Mouse (Mus musculus) liver, embryonic 14.5 days (tissue): ENCODE measurements around the gene Elmo1. TPM values are rescaled to one million over a fixed set of nuclear protein-coding genes. Genes with fewer than 3 reads are reported as not detected.

Experiments used
- ATAC-seq: fragments of 200-750 bp; cut with Nextera tagmentation; 2 replicates; pipeline ENCODE4 v1.8.0; 2017; ENCODE audit warnings: moderate number of reproducible peaks, mild to moderate bottlenecking, moderate library complexity; ENCODE audit not compliant: insufficient read depth
- DNase-seq, 3 experiments: peaks; one replicate each; pipeline ENCODE4 v3.0.0-alpha.2; 2012 to 2013; ENCODE audit warnings: low read depth in 3 of 3, low spot score in 3 of 3
- H3K27ac ChIP-seq: fragments of 300-500 bp; sonication (generic); 2 replicates; pipeline ENCODE4 v1.5.1; 2014; ENCODE audit warnings: moderate library complexity, mild to moderate bottlenecking, control low read depth, inconsistent platforms
- H3K27me3 ChIP-seq: fragments of 300-500 bp; sonication (generic); 2 replicates; pipeline ENCODE4 v1.6.1; 2014; ENCODE audit warnings: mild to moderate bottlenecking, low read length, moderate library complexity; ENCODE audit not compliant: control insufficient read depth, insufficient read depth
- H3K36me3 ChIP-seq: fragments of 300-500 bp; sonication (generic); replicated peaks from 2 replicates; pipeline ENCODE4 v1.6.1; 2014; ENCODE audit warnings: low read depth; ENCODE audit not compliant: control insufficient read depth, insufficient read depth
- H3K4me1 ChIP-seq, 2 experiments: fragments of 200-500 bp in 1 of 2; fragments of 300-500 bp in 1 of 2; sonication (generic) in 1 of 2; replicated peaks; 2 replicates each; pipeline ENCODE4 v1.6.1; 2012 to 2014; ENCODE audit warnings: antibody characterized with exemption in 1 of 2, inconsistent platforms in 1 of 2, low read length in 1 of 2; ENCODE audit not compliant: control insufficient read depth in 2 of 2, insufficient read depth in 2 of 2
- H3K4me2 ChIP-seq: fragments of 300-500 bp; sonication (generic); 2 replicates; pipeline ENCODE4 v1.6.1; 2014; ENCODE audit warnings: low read depth, mild to moderate bottlenecking, control low read depth, moderate library complexity
- H3K4me3 ChIP-seq, 2 experiments: fragments of 200-500 bp in 1 of 2; fragments of 300-500 bp in 1 of 2; sonication (generic) in 1 of 2; 2 replicates each; pipeline ENCODE4 v1.5.1; 2012 to 2014; ENCODE audit warnings: low read depth in 2 of 2, low read length in 2 of 2, mild to moderate bottlenecking in 2 of 2, control low read depth in 1 of 2, inconsistent platforms in 1 of 2, moderate library complexity in 1 of 2; ENCODE audit not compliant: insufficient read depth in 1 of 2
- H3K9ac ChIP-seq: fragments of 300-500 bp; sonication (generic); replicated peaks from 2 replicates; pipeline ENCODE4 v1.6.1; 2014; ENCODE audit warnings: mild to moderate bottlenecking, control low read depth, moderate library complexity
- H3K9me3 ChIP-seq: fragments of 300-500 bp; sonication (generic); 2 replicates; pipeline ENCODE4 v1.6.1; 2016; ENCODE audit warnings: low read length, mixed read lengths; ENCODE audit not compliant: control insufficient read depth
- CTCF ChIP-seq: IDR thresholded peaks from 2 replicates; pipeline ENCODE4 v1.5.1; 2016; ENCODE audit warnings: antibody characterized with exemption, low read depth, control low read depth
- EP300 ChIP-seq: IDR thresholded peaks from 2 replicates; pipeline ENCODE4 v1.6.1; 2016; ENCODE audit warnings: antibody characterized with exemption, low read depth
- WGBS: fragments of 180-500 bp; shearing (Covaris S2); extraction: QIAGEN DNeasy Blood & Tissue Kit; methylation state at CpG from one replicate; pipeline ENCODE4 v1.1.7; 2014; ENCODE audit not compliant: insufficient replicate concordance; 5-methylcytosine and 5-hydroxymethylcytosine counted together
- polyA plus RNA-seq, 2 experiments: library from polyadenylated mRNA; depleted of rRNA in 1 of 2; stranded (reverse) in 1 of 2; unstranded in 1 of 2; fragments of >200 nt; fragmentation: Nextera tagmentation in 1 of 2; extraction: Ambion mirVana in 1 of 2; gene quantifications; 2 replicates each; pipeline versions ENCODE4 v1.2.1 to v1.2.3; 2012 to 2014

The Elmo1 gene
- polyA plus RNA-seq, 2 experiments: 3.0 to 3.9 TPM

- Histone ChIP-seq H3K4me2 (no peak overlapping the region), H3K27me3 (no peaks in the 10 kb centered on the region), H3K4me3 (no peak overlapping the region), H3K9ac (no peak overlapping the region), H3K4me1 (peaks cover 4 to 12% of the 10 kb centered on the region in 2 experiments; a peak in 2 of 4 replicates), H3K27ac (no peak overlapping the region), H3K36me3 (no peaks in the 10 kb centered on the region), H3K9me3 (no peaks in the 10 kb centered on the region)
- TF ChIP-seq EP300 (no peak), CTCF (no peak)
- no peak for ATAC-seq
- 41% methylated on average over 3 of the region's 3 CpGs for WGBS
- DNase-seq: no peak
Observed at GRCm38 (mm10) chr13:20100357-20100756, 10.0 kb downstream of the Elmo1 start.

- TF ChIP-seq EP300: no peak
- no peak for TF ChIP-seq CTCF
- no peak overlapping the region for H3K9ac ChIP-seq
- H3K4me2 ChIP-seq: no peak overlapping the region
- ATAC-seq (no peak), DNase-seq (no peak)
- H3K4me3 ChIP-seq: no peak overlapping the region
- no peaks in the 10 kb centered on the region for H3K9me3 ChIP-seq
- no peak overlapping the region for H3K27ac ChIP-seq
- 65% methylated on average over 5 of the region's 5 CpGs for WGBS
- H3K4me1 ChIP-seq: peaks cover 4 to 12% of the 10 kb centered on the region in 2 experiments; a peak in 2 of 4 replicates
- no peaks in the 10 kb centered on the region for H3K36me3 ChIP-seq
- H3K27me3 ChIP-seq: no peaks in the 10 kb centered on the region
Observed at GRCm38 (mm10) chr13:20101691-20102090, 11.3 kb downstream of the Elmo1 start.

DNA sequence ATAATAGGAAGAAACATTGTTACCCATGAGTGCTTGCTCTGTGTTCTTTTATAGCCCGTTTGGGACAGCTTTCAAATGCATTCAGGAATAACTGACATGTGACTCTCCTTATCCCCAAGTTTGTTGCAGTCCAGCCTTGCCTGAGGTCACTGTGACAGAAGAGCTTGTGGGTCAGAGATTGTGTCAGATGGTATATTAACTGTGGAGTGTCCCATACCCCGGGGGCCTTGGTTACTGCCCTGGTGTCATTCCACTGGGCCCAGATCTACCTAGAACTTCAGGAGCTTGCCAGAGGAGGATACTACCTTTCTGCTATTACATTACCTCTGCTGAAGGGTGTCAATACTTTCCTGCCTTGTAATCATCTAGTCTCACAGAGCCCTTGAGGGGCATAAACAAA lies 14.4 kb downstream of the Elmo1 start:
- no peaks in the 10 kb centered on the region for H3K9me3 ChIP-seq
- H3K4me3 ChIP-seq: no peak overlapping the region
- peaks cover 2 to 4% of the 10 kb centered on the region in 2 experiments; a peak in 1 of 4 replicates for H3K4me1 ChIP-seq
- DNase-seq: no peak
- TF ChIP-seq CTCF (no peak), EP300 (no peak)
- H3K36me3 ChIP-seq: no peaks in the 10 kb centered on the region
- no peak overlapping the region for H3K4me2 ChIP-seq
- H3K9ac ChIP-seq: no peak overlapping the region
- H3K27ac ChIP-seq: no peak overlapping the region
- no peak for ATAC-seq
- WGBS: 18% methylated on average over 2 of the region's 2 CpGs
- H3K27me3 ChIP-seq: no peaks in the 10 kb centered on the region

GRCm38 (mm10) chr13:20105996-20106395 lies 15.6 kb downstream of the Elmo1 start:
- H3K27ac ChIP-seq: no peak overlapping the region
- no peak for ATAC-seq
- H3K4me1 ChIP-seq: no peaks in the 10 kb centered on the region
- no peaks in the 10 kb centered on the region for H3K36me3 ChIP-seq
- no peak overlapping the region for H3K4me3 ChIP-seq
- WGBS: 86% methylated on average over 2 of the region's 2 CpGs
- no peaks in the 10 kb centered on the region for H3K9me3 ChIP-seq
- no peak for DNase-seq
- no peak for TF ChIP-seq CTCF
- TF ChIP-seq EP300: no peak
- no peaks in the 10 kb centered on the region for H3K27me3 ChIP-seq
- no peak overlapping the region for H3K4me2 ChIP-seq
- H3K9ac ChIP-seq: no peak overlapping the region

- no peaks in the 10 kb centered on the region for H3K9me3 ChIP-seq
- no peak for ATAC-seq
- TF ChIP-seq CTCF (no peak), EP300 (no peak)
Observed at GRCm38 (mm10) chr13:20107953-20108498, 17.6 kb downstream of the Elmo1 start.

More at GRCm38 (mm10) chr13:20107953-20108498, 17.6 kb downstream of the Elmo1 start:
- DNase-seq: no peak
- WGBS: 49% methylated on average over 5 of the region's 5 CpGs
- no peak overlapping the region for H3K4me3 ChIP-seq
- no peaks in the 10 kb centered on the region for H3K27me3 ChIP-seq
- H3K36me3 ChIP-seq: no peaks in the 10 kb centered on the region
- H3K27ac ChIP-seq: no peak overlapping the region
- H3K9ac ChIP-seq: no peak overlapping the region
- H3K4me1 ChIP-seq: peaks cover 0 to 8% of the 10 kb centered on the region in 2 experiments; a peak in 1 of 4 replicates
- no peak overlapping the region for H3K4me2 ChIP-seq
